Mouse (Mus musculus): ENCODE results near the gene Plac8.

DNA sequence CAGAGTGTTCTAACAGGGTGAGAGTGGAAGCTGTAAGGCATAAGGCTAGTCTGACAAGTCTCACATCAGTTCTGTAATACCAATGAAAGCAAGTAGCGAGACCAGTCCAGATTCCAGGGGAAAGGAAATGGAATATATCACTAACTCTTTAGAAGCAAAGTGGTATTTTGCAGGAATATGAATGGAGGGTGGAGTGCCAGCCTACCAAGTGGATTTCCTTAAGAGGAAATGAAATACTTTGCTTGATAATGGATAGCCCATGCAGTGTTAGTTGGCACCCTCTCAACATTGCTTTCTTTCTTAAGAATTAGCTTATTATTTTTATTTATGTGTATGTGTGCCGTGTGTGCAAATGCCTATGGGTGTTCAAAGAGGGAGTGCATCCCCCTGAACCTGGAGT is 51.8 kb downstream of the Plac8 start:
- no peak for TF ChIP-seq CTCF (IDR thresholded peaks at IDR 0.05; ENCODE audit: low read depth)
- no peak for TF ChIP-seq EP300 (IDR thresholded peaks at IDR 0.05; ENCODE audit: low read depth)

Measured in liver, postnatal 0 days (tissue).